Mouse (Mus musculus): ENCODE data around the gene Zfp655. TPM values are rescaled to one million over a fixed set of nuclear protein-coding genes. Genes with fewer than 3 reads are reported as not detected.
"Not testable (repeated sequence)": the region's sequence is repeated elsewhere in the genome, so short reads cannot be mapped to it uniquely, and the experiment has no call there.

Gene Zfp655
- total RNA-seq, 2 experiments from 2014 or later: 29.9 to 32.5 TPM

- intact Hi-C loops (cut with DNase I): no loop called here
- no peak for DNase-seq (ENCODE audit: low spot score in 2 of 2)
These were observed 13.3 kb upstream of the Zfp655 start for GRCm38 (mm10) chr5:145218206-145218605.

GRCm38 (mm10) chr5:145218671-145219070 is 12.8 kb upstream of the Zfp655 start:
- intact Hi-C loops (cut with DNase I): no loop called here
- no peak for DNase-seq (ENCODE audit: low spot score in 2 of 2)

- no peak for DNase-seq (ENCODE audit: low spot score in 2 of 2)
- intact Hi-C loops (cut with DNase I): no loop called here
These were observed 11.5 kb upstream of the Zfp655 start for GRCm38 (mm10) chr5:145219981-145220380.

GRCm38 (mm10) chr5:145222840-145223239 is 8.7 kb upstream of the Zfp655 start:
- DNase-seq (ENCODE audit: low spot score in 2 of 2): no peak
- intact Hi-C loops (cut with DNase I): no loop called here

- intact Hi-C loops (cut with DNase I): no loop called here
- no peak for DNase-seq (ENCODE audit: low spot score in 2 of 2)
These were observed 8.1 kb upstream of the Zfp655 start for GRCm38 (mm10) chr5:145223395-145223794.

DNA sequence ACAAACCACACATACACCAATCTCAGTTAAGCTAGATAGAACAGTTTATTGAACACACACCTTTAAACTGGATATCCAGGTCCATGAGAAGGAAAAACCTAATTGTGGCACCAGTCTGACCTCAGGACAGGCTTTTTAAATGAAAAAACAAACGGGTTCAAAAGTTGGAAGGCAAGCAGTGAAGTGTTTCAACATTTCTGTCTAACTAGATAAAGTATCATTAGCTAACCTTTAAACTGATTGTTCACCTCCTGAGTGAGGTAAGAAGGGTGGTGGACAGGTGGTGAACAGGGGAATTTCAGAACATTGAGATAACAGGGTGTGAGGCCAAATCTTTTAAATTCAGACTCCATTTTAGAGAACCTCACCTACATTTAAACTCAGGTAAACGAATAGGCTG is 5.1 kb upstream of the Zfp655 start:
- intact Hi-C loops (cut with DNase I): no loop called here
- DNase-seq (ENCODE audit: low spot score in 2 of 2): no peak

DNA sequence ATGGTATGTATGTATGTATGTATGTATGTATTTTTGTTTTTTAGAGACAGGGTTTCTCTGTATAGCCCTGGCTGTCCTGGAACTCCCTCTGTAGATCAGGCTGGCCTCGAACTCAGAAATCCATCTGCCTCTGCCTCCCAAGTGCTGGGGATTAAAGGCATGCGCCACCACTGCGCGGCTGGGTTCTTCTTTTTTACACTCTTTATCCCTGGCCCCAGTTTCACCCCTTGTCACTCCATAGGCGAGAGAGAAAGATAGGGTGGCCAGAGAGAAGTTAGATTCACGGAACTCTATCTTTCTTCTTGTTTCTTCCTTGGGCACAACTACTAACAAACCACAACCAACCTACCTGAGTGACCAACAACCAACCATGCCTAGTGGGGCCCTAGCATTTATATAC is 2.2 kb upstream of the Zfp655 start:
- DNase-seq (ENCODE audit: low spot score in 2 of 2); intact Hi-C loops (cut with DNase I): not testable (repeated sequence)

DNA sequence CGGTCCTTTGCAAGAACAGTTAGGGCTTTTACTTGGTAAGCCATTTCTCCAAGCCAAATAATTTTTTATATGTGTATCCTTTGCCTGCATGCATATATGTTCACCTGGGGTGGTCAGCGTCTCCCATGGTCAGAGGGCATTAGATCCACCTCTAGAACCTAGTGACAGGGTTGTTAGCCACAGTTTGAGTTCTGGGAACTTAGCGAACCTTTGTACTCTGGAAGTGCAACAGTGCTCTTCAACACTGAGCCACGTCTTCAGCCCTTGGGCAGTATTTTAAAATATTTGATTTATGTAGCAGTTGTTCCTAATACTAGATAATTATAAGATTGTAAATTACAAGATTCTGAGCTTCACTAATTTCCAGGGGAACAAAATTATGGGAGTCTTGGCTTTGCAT is 874 bp upstream of the Zfp655 start:
- no peak for DNase-seq (ENCODE audit: low spot score in 2 of 2)
- intact Hi-C loops (cut with DNase I): loop anchor here (1.0 to 5.0 kb wide), 4 partner anchors 26 to 137 kb away; partner anchors contain the start of genes Zkscan5 and Zscan25

GRCm38 (mm10) chr5:145231893-145232411 is 437 bp downstream of the Zfp655 start:
- intact Hi-C loops (cut with DNase I): loop anchor here (1.0 to 5.0 kb wide), 4 partner anchors 27 to 135 kb away; partner anchors contain the start of genes Zkscan5 and Zscan25
- no peak for DNase-seq (ENCODE audit: low spot score in 2 of 2)

- intact Hi-C loops (cut with DNase I): loop anchor here (5.0 kb wide), 2 partner anchors 48 to 133 kb away; partner anchors contain the start of gene Zscan25
- peak; percentile 13 to 35 for DNase-seq (ENCODE audit: low spot score in 2 of 2)
These were observed 3.1 kb downstream of the Zfp655 start for GRCm38 (mm10) chr5:145234636-145235035.

GRCm38 (mm10) chr5:145249520-145249919 is 18.0 kb downstream of the Zfp655 start:
- intact Hi-C loops (cut with DNase I): no loop called here
- DNase-seq (ENCODE audit: low spot score in 2 of 2): no peak

DNA sequence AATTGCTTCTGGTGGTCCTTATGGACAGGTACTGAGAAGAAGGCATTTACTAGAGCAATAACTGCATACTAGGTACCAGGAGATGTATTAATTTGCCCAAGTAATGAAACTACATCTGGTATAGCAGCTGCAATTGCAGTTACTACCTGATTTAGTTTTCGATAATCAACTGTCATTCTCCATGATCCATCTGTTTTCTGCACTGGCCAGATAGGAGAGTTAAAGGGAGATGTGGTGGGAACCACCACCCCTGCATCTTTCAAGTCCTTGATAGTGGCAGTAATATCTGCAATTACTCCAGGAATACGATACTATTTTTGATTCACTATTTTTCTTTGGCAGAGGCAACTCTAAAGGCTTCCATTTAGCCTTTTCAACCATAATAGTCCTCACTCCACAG is 42.1 kb downstream of the Zfp655 start:
- DNase-seq (ENCODE audit: low spot score in 2 of 2); intact Hi-C loops (cut with DNase I): not testable (repeated sequence)

DNA sequence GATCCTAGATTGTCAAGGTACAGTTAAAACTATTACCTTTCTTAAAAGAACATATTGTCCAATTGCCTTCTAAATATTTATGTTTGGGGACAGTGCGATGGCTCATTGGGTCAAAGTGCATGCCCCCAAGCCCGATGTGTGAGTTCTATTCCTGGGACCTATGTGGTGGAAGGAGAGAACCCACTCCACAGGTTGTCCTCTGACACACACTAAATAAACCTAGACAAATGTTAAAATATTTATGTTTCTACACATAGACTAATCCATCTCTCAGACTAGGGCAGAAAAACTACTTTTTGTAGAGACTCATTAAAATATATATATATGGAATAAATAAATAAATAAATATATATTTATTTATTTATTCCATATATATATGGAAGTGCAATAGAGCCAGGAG is 48.4 kb downstream of the Zfp655 start:
- intact Hi-C loops (cut with DNase I): loop anchor here (5.0 kb wide), 1 partner anchor 48 kb away; the partner anchor contains the start of gene Zfp655
- DNase-seq (ENCODE audit: low spot score in 2 of 2): no peak

DNA sequence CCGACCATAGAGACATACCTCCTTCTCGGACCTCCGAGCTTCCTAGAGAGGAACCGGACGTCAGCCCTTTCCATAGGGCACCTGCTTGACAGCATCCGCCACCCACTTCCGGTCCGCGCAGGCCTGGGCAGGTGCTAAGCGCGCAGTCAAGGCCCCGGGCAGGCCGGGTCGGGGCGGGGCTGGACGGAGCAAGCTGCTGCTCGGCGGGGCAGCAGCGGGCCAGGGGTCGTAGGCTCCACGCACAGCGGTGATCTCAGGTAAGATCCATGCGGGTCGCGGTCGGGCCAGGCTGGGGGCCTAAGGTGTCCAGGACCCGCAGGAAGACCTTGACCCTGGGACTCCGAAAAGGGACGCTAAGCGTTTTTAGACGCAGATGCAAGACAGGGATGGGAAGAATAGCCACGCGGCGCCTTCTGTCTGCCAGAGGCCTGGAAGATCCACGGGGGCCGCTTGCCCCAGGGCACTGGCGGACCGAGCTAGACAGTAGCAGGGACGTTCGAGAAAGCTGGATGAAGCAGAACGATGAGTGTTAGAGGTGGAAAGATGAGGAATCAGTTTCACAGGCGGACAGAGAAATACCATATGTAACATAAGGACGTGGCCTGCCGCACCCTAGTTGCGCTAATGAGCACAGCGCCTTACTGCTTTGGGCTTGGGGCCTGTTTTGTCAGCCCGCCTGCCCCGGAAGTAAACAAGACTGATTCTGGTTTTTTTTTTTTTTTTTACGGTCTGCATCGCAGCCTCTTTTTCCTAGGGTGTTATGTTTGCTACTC is 49.0 kb downstream of the Zfp655 start, which contains the start of gene Zscan25:
Gene Zscan25 (plus strand): TSS at position 130 of the 773 bp plus-strand sequence.
- peak; percentile 88 to 95 for DNase-seq (ENCODE audit: low spot score in 2 of 2)
- intact Hi-C loops (cut with DNase I): loop anchor here (5.0 kb wide), 1 partner anchor 48 kb away; the partner anchor contains the start of gene Zfp655

DNA sequence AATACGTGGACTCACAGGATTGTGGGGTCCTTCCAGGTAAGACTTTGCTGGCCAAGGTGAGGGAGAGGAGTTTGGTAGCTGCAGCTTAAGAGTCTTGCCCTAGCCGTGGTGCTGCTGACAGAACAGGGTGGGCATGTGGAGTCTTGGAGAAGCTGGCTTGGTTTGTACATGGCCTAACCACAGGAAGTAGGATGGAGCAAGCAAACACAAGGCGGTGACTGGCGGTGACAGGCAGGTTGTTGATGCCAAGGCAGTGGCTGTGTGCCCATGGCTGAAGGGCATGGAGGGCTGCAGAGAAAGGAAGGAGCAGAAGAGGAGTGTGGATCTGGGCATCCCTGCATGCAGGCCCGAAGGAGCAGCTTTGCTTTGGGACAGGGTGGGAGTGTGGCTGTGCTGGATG is 56.9 kb downstream of the Zfp655 start:
- no peak for DNase-seq (ENCODE audit: low spot score in 2 of 2)
- intact Hi-C loops (cut with DNase I): no loop called here

DNA sequence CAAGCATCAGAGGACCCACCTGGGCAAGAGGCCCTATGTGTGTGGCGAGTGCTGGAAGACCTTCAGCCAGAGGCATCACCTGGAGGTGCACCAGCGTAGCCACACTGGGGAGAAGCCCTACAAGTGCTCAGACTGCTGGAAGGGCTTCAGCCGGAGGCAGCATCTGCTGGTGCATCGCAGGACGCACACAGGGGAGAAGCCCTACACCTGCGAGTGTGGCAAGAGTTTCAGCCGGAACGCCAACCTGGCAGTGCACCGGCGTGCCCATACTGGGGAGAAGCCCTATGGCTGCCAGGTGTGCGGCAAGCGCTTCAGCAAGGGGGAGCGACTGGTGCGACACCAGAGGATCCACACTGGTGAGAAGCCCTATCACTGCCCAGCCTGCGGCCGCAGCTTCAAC is 59.2 kb downstream of the Zfp655 start:
- intact Hi-C loops (cut with DNase I): no loop called here

DNA sequence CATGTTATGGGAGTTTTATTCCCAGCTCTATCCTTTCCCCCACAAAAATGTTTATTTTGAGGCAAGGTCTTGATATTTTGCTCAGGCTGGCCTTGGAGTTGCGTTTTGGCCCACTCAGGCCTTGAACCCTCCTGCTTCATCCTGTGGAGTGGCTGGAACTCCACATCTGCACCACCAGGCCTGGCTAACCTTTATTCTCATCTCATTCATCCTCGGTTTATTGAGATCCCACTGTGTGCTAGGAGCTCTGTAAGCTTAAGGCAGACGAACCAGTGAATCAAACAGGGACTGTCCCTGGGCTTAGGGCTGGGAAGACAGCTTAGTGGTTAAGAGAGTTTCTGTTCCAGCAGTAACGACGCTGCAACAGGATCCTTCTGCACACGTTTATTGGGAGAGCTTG is 60.9 kb downstream of the Zfp655 start:
- no peak for DNase-seq (ENCODE audit: low spot score in 2 of 2)
- intact Hi-C loops (cut with DNase I): no loop called here

More for the DNA sequence above, 59.2 kb downstream of the Zfp655 start:
- DNase-seq (ENCODE audit: low spot score in 2 of 2): no peak
